Mouse (Mus musculus): Measurements from ENCODE around the gene Mrpl21.

Gene Mrpl21

GRCm38 (mm10) chr19:3336485-3337255 lies 54.0 kb downstream of the Mrpl21 start:
- no peak for DNase-seq (ENCODE audit: extremely low spot score, low spot score)

- no peak for DNase-seq (ENCODE audit: extremely low spot score, low spot score)
These were observed 56.5 kb downstream of the Mrpl21 start for GRCm38 (mm10) chr19:3339187-3339586.

GRCm38 (mm10) chr19:3341021-3341420 lies 58.3 kb downstream of the Mrpl21 start:
- DNase-seq (ENCODE audit: extremely low spot score, low spot score): no peak

All from neural tube, embryonic 10.5 days (tissue).